Mouse (Mus musculus) T-helper 2 cell (primary cell): ENCODE measurements at regions not wholly inside any gene's neighbourhood (a gene's known extent, or its start where the extent isn't known, plus 50 kb on each side); places are given as distances from the start of the nearest gene placed in this dataset.

Source experiments
- in situ Hi-C: fragments of 300-600 bp; cut with MboI, MseI; formaldehyde crosslinking; loops from one replicate; pipeline ENCODE4 v1.15.1; 2025; ENCODE audit warnings: high pct_unique_total_duplicates

GRCm38 (mm10) chr2:50419648-50420047 is 123.0 kb upstream of the Mmadhc start:
- in situ Hi-C loops = no loop called here

GRCm38 (mm10) chr2:50417643-50418042 is 121.0 kb upstream of the Mmadhc start:
- in situ Hi-C loops = no loop called here

DNA sequence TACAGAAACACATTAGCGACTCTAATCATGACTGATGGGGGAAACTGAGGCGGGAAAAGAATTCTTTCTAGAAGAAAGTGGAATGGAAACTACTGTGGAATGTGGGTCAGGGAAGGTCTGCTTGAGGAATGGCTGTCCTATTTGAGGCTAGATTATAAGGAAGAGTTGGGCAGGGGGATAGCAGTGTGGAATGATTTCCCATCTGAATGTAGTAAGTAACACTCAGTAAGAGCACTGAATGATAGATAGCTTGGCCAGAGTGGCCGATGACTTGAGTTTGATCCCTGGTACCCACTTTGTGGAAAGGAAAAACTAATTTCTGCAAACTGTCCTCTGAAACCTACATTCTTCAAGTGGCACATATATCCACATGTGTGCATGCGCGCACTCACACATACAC is 120.5 kb upstream of the Mmadhc start:
- in situ Hi-C loops = no loop called here

- in situ Hi-C loops = no loop called here
These were observed 119.5 kb upstream of the Mmadhc start for GRCm38 (mm10) chr2:50416056-50416455.

GRCm38 (mm10) chr2:50405932-50406331 is 109.3 kb upstream of the Mmadhc start:
- in situ Hi-C loops = no loop called here

DNA sequence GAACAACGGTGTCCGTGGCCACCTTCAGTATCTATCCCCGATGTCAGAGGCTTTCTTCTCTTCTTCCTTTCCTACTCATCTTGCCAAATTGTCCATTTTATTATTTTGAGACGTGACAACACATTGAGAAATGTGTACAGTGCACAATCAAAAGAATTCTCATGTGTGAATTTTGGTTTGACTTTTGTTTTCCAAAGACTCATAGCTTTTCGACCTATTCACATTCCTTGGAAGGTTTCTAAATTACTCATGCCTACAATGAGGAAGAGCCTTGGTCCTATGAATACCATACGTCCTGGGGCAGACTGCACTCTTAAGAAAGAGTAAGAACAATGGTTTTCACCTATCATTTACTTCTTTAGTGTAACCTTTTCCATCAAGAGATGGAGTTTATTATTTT is 106.5 kb upstream of the Mmadhc start:
- in situ Hi-C loops = no loop called here

DNA sequence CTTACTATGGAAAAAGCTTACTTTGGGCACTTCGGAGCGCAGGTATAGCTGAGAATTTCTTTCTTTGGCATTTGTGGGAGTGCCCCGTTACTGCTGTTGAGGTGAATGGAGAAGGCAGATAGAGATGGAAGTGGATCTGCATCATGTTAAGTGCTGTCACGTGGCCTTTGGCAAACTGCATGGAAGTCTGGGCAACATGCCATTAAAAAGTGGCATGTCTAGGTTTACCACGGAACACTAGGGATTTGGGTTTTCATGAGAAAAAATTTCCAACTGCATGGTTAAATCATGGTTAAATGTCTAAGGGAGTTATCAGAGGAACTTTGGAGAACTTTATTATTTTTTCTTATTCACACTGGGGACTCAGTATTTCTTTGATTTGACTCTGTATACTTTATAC is 102.0 kb upstream of the Mmadhc start:
- in situ Hi-C loops = no loop called here

- in situ Hi-C loops = no loop called here
These were observed 81.2 kb upstream of the Mmadhc start for GRCm38 (mm10) chr2:50377609-50378413.

GRCm38 (mm10) chr2:50373626-50374025 is 77.0 kb upstream of the Mmadhc start:
- in situ Hi-C loops = no loop called here

DNA sequence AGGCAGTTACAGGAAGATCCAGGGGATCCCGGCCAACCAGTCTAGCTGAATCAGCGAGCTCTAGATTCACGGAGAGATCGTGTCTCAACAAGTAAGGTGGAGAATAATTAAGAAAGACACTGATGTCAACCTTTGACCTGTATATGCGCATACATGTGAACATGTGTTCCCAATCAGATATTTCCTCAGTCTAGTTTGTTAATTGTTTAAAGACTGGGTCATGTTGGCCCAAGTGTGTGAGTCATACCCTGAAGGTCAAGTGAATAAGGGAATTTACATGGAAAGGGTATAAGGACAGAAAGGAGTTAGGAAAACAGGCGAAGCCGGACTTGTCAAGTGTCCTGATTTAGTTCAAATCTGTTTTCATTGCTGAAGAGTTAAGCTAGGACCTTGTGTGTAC is 76.4 kb upstream of the Mmadhc start:
- in situ Hi-C loops = no loop called here

- in situ Hi-C loops = no loop called here
These were observed 72.2 kb upstream of the Mmadhc start for GRCm38 (mm10) chr2:50368831-50369230.

DNA sequence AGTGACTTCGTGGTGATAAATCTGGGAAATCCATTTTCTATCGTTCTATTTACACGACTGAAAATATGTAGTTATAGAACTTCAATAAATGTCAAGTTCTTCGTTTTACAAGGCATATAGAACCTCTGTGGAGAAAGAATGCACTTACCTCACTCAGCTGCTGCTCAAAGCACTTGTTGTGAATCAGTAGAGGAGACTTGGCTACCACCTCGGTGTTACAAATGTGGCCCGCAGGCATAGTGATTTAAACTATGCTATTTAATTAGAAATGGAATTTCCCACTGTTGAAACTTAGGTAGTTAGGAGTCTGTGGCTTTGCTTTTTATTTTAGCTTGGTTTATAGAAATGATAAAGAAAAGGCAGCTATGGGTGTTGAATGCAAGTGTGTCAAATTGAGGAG is 71.8 kb upstream of the Mmadhc start:
- in situ Hi-C loops = no loop called here

DNA sequence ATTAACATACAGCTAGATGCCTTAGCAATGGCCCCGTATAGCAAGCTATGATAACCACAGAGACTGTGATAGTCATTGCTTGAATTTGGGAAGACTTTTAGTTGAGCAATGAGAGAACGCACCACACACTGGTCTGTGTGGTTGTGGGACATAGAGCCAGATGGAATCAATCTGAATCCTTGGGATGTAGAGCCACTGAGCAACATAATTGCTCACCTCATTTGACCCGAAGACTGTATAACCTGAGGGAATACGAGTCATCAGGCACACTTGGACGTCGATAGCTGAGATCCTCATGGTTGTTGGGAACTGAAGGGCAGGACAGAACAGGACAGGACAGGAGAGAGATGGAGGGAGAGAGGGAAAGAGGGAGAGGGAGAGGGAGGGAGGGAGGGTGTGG is 68.6 kb upstream of the Mmadhc start:
- in situ Hi-C loops = no loop called here

DNA sequence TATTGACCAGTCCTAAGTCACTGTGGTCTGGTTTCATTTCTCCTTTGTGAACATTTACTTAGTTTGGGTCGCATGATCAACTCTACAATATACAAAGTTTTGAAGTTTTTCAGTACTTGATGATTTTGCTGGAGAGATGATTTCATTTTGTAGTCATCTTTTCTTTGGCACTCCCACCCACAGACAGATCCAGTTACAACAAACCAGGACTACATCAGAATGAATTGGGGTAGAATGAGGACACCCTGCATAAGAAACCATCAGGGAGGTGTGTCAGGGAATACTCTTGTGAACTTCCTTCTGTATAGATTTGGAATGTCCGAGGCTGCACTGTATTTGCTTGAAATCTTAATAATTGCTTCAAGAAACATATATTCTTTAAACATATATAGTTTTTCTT is 59.5 kb upstream of the Mmadhc start:
- in situ Hi-C loops = loop anchor here (5.0 kb wide), 1 partner anchor 94 kb away; no protein-coding TSS in a partner anchor

GRCm38 (mm10) chr2:50347486-50348265 is 51.1 kb upstream of the Mmadhc start:
- in situ Hi-C loops = no loop called here
